Mouse (Mus musculus) stomach, embryonic 14.5 days (tissue): ENCODE data around the gene Pkib. TPM values are rescaled to one million over a fixed set of nuclear protein-coding genes. Genes with fewer than 3 reads are reported as not detected.

Experiments used
- ATAC-seq: fragments of 200-750 bp; cut with Nextera tagmentation; 2 replicates; pipeline ENCODE4 v1.8.0; 2017; ENCODE audit warnings: low read depth, moderate TSS enrichment; ENCODE audit not compliant: insufficient number of reproducible peaks, insufficient read depth, low FRiP score
- H3K27ac ChIP-seq: fragments of 300-500 bp; sonication (generic); 2 replicates; pipeline ENCODE4 v1.5.1; 2014; ENCODE audit warnings: mild to moderate bottlenecking, low read length, moderate library complexity, mixed read lengths
- H3K27me3 ChIP-seq: fragments of 300-500 bp; sonication (generic); 2 replicates; pipeline ENCODE4 v1.6.1; 2014; ENCODE audit warnings: low read length, control low read depth, mixed read lengths; ENCODE audit not compliant: control insufficient read depth, insufficient read depth
- H3K36me3 ChIP-seq: fragments of 300-500 bp; sonication (generic); 2 replicates; pipeline ENCODE4 v1.6.1; 2014; ENCODE audit warnings: mild to moderate bottlenecking, control low read depth, low read length, moderate library complexity, mixed read lengths; ENCODE audit not compliant: control insufficient read depth, insufficient read depth
- H3K4me1 ChIP-seq: fragments of 300-500 bp; sonication (generic); 2 replicates; pipeline ENCODE4 v1.6.1; 2014; ENCODE audit warnings: low read length, control low read depth, mixed read lengths; ENCODE audit not compliant: control insufficient read depth, insufficient read depth
- H3K4me2 ChIP-seq: fragments of 300-500 bp; sonication (generic); replicated peaks from 2 replicates; pipeline ENCODE4 v1.6.1; 2014; ENCODE audit warnings: low read depth, low read length, control low read depth
- H3K4me3 ChIP-seq: fragments of 300-500 bp; sonication (generic); 2 replicates; pipeline ENCODE4 v1.5.1; 2014; ENCODE audit warnings: low read depth, low read length, control low read depth
- H3K9ac ChIP-seq: fragments of 300-500 bp; sonication (generic); replicated peaks from 2 replicates; pipeline ENCODE4 v1.6.1; 2014; ENCODE audit warnings: low read depth, mild to moderate bottlenecking, control low read depth, low read length, moderate library complexity, mixed read lengths
- H3K9me3 ChIP-seq: fragments of 300-500 bp; sonication (generic); 2 replicates; pipeline ENCODE4 v1.6.1; 2016; ENCODE audit warnings: low read depth, low read length, control low read depth; ENCODE audit not compliant: control insufficient read depth
- WGBS: fragments of 180-500 bp; shearing (Covaris S2); extraction: QIAGEN DNeasy Blood & Tissue Kit; methylation state at CpG from one replicate; pipeline ENCODE4 v1.1.7; 2014; 5-methylcytosine and 5-hydroxymethylcytosine counted together
- polyA plus RNA-seq: library from polyadenylated mRNA; unstranded; fragments of >200 nt; fragmentation: Nextera tagmentation; extraction: Ambion mirVana; gene quantifications from 2 replicates; pipeline ENCODE4 v1.2.1, GENCODE M21; 2014

Gene Pkib
- 0.59 and 1.7 TPM in 2 replicates for polyA plus RNA-seq

DNA sequence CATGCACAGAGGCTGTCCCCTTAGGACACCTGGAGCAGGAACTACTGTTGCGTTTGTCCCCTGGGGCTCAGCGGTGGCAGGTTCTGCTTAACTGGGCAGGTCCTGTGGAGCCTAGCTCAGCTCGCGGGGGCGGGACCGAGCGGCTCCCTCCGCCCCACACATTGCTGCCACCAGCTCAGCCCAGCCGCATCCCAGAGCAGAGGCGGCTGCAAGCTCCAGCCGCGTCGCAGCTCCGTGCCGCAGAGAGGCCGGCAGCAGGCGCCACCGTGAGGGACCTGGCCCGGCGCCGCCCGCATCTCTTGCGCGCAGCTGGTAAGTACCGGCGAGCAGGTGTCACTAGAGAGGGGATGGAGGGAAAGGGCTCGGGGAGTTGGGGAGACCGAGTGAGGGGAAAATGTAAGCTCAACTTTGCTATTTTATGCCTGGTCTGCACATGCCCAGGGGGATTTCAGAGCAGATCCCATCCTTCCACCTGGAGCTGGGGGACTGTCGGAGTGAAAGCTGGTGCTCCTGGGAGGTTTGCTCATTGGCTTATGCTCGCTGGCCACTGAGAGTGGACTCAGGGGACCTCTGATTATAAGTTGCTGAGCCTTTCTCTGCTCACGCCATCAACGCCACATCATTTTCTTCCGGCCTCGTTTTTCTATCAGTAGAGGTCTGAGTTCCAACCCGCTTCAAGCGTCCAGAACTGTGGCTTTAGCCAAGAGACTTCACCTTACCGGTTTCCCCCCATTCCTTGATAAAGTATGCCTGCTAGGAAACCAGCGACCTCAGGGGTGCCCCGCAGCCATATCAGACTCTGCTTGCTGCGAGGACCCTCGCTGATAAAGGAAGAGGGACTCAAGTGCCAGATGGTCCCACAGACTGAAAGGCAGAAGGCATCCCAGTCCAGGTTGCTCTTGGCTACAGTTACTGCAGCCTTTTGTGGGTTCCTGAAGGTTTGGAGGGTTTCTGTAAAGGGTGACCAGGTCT is at the start of gene Pkib:
Gene Pkib (plus strand): TSS at position 86 of the 972 bp plus-strand sequence.
- Histone ChIP-seq H3K36me3 (no peaks in the 10 kb centered on the region), H3K27me3 (peaks cover 5% of the 10 kb centered on the region), H3K9ac (no peak within 1 kb of the TSS), H3K4me2 (peak within 1 kb of the TSS; percentile 66), H3K4me3 (peak within 1 kb of the TSS; percentile 30), H3K4me1 (peaks cover 4% of the 10 kb centered on the region; the same call in 1 of the 2 replicates), H3K9me3 (no peaks in the 10 kb centered on the region), H3K27ac (no peak within 1 kb of the TSS)
- 2% methylated on average over 41 of the region's 41 CpGs for WGBS
- ATAC-seq, result peak; percentile 91

DNA sequence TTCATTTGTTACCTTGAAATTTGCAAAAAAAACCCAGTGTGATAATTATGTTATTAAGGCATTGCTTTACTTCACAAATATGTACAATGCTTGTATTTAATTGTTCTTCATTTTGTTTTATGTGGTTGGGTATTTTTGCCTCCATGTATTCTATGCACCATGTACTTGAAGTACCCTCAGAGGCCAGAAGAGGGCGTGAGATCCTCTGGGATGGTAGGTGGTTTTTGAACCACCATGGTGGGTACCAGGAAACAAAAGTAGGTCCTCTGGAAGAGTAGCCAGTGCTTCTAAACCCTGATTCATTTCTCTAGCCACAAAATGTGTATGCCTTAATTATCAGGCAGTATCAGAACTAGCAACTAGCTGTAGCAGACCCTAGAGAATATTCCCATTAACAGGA is 47.9 kb upstream of the Pkib start:
- Histone ChIP-seq H3K4me1 (no peaks in the 10 kb centered on the region), H3K9ac (no peak overlapping the region), H3K9me3 (no peaks in the 10 kb centered on the region), H3K27me3 (no peaks in the 10 kb centered on the region), H3K4me3 (no peak overlapping the region), H3K27ac (no peak overlapping the region), H3K36me3 (no peaks in the 10 kb centered on the region), H3K4me2 (no peak overlapping the region)
- 27% methylated on average over 1 of the region's 1 CpGs for WGBS
- no peak for ATAC-seq

DNA sequence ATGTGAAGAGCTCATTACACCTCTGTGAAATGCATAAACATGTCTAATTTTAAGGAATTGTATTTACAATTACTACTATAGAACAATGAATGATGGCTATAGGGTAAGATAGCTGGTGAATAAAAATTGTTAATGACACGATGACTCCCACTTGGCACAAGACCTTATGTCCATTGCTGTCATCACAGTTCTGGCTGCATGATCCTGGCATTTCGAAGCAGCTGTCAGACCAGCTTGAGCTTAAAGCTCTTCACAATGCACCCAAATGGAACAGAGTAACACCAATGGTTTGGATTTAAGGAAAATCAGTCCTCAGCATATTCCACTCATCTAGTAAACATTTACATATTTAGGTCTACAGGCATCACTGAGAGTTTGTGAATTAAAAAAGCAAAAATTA is 37.5 kb upstream of the Pkib start:
- Histone ChIP-seq H3K4me3 (no peak overlapping the region), H3K9ac (no peak overlapping the region), H3K36me3 (no peaks in the 10 kb centered on the region), H3K4me1 (no peaks in the 10 kb centered on the region), H3K27ac (no peak overlapping the region), H3K9me3 (no peaks in the 10 kb centered on the region), H3K4me2 (no peak overlapping the region), H3K27me3 (no peaks in the 10 kb centered on the region)
- WGBS, result 86% methylated on average over 2 of the region's 2 CpGs
- ATAC-seq, result no peak

DNA sequence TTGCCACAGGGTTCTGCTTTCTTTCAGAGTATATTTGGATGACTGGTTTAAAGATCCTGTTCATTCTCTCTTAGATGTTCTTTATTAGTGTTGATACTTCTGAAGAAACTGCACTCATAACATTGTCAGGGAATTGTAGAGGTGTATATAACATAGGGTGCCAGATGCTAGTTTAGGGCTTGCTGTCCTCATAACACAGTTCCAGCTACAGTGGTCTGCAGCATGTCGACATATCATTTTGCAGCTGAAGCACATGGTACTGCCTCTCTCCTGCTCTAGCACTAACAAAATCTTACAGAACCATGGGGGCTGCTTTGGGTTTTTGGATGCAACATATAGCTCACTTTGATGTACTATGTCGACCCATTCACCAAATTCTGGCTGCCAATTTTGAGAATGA is 34.6 kb upstream of the Pkib start:
- Histone ChIP-seq H3K4me3 (no peak overlapping the region), H3K27ac (no peak overlapping the region), H3K27me3 (no peaks in the 10 kb centered on the region), H3K9me3 (no peaks in the 10 kb centered on the region), H3K36me3 (no peaks in the 10 kb centered on the region), H3K4me1 (no peaks in the 10 kb centered on the region), H3K9ac (no peak overlapping the region), H3K4me2 (no peak overlapping the region)
- ATAC-seq, result no peak
- 72% methylated on average over 2 of the region's 2 CpGs for WGBS

DNA sequence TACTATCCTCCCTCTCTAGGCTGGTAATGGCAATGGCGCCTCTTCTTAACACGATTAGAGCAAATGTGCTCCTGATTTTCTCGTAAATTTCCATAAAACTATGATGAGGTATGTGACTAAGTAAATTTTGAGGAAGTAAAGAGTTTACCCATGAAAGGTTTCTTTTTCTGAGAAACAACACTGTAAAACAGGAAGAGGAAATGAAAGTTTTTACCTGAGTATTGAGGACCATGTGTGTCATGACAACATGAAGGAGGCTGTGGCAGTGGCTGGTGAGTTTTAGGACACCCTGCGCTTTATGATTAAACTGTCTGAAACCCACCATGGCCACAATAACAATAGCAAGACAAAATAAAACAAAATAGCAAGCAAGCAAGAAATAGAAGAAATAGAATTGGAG is 28.8 kb upstream of the Pkib start:
- Histone ChIP-seq H3K4me2 (no peak overlapping the region), H3K4me3 (no peak overlapping the region), H3K27ac (no peak overlapping the region), H3K9me3 (no peaks in the 10 kb centered on the region), H3K27me3 (no peaks in the 10 kb centered on the region), H3K4me1 (no peaks in the 10 kb centered on the region), H3K9ac (no peak overlapping the region), H3K36me3 (no peaks in the 10 kb centered on the region)
- no peak for ATAC-seq
- WGBS, result 95% methylated on average over 4 of the region's 4 CpGs

DNA sequence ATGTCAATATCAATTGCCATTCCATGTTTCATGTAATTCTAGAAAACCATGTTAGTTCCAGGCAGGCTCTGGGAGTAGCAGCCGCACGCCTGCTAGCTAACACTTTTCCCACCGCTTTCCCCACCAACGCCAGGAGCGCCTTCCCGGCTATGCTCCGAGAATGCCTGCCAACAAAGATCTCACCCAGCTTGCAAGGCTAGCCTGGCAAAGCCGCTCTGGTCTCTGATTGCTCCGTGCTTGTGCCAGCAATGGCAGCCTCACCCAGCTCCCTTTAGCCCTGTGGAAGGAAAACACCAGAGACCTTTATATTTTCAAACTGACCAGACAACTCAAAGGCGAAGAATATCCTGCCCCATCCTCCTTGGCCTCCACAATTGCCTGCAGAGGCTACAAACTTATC is 8.5 kb upstream of the Pkib start:
- no peak for ATAC-seq
- Histone ChIP-seq H3K9me3 (no peaks in the 10 kb centered on the region), H3K27me3 (no peaks in the 10 kb centered on the region), H3K4me2 (no peak overlapping the region), H3K9ac (no peak overlapping the region), H3K27ac (no peak overlapping the region), H3K4me3 (no peak overlapping the region), H3K4me1 (no peaks in the 10 kb centered on the region), H3K36me3 (no peaks in the 10 kb centered on the region)
- WGBS, result 81% methylated on average over 10 of the region's 10 CpGs

DNA sequence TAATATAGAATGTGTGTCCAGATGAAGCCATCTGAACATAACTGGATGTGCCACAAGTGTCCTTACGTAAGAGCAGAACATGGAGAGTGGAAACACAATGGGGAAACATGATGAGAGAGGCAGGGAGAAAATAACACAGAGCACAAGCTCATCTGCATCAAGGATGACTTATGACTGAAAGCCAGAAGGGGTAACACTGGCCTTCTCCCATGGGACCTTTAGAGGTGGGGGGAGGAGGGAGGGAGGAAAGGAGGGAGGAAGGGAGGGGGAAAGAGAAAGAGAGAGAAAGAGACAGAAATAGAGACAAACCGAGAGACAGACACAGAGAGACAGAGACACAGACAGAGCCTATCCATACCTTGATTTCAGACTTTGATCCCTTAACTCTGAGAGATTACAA is 4.0 kb upstream of the Pkib start:
- WGBS, result 82% methylated on average over 2 of the region's 2 CpGs
- no peak for ATAC-seq
- H3K9me3 ChIP-seq, result no peaks in the 10 kb centered on the region
- no peak overlapping the region for H3K4me3 ChIP-seq
- H3K36me3 ChIP-seq, result no peaks in the 10 kb centered on the region
- H3K4me2 ChIP-seq, result no peak overlapping the region
- no peak overlapping the region for H3K27ac ChIP-seq
- H3K27me3 ChIP-seq, result peaks cover 3% of the 10 kb centered on the region
- no peak overlapping the region for H3K9ac ChIP-seq
- peaks cover 4% of the 10 kb centered on the region; the same call in 1 of the 2 replicates for H3K4me1 ChIP-seq

DNA sequence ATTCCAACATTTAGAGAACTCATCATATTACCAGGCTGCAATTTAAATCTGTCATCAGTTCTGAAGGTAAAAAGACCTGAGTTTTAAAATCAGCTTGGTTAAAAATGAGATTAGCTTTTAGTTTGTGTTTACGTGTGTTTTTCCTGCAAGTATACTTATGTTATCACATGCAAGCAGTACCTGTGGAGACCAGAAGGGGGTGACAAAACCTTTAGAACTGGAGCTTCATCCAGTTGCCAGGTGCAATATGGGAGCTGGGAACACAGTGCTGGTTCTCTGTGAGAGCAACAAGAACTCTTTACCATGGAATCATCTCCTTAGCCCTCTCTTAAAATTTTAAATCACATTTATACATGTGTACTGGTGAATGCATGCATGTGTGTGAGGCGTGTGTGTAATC is 1.2 kb upstream of the Pkib start:
- H3K4me1 ChIP-seq, result peaks cover 4% of the 10 kb centered on the region; the same call in 1 of the 2 replicates
- H3K36me3 ChIP-seq, result no peaks in the 10 kb centered on the region
- H3K9ac ChIP-seq, result no peak overlapping the region
- H3K4me2 ChIP-seq, result no peak overlapping the region
- H3K27me3 ChIP-seq, result peaks cover 5% of the 10 kb centered on the region
- no peak for ATAC-seq
- no peak overlapping the region for H3K27ac ChIP-seq
- H3K4me3 ChIP-seq, result no peak overlapping the region
- H3K9me3 ChIP-seq, result no peaks in the 10 kb centered on the region
- 96% methylated on average over 2 of the region's 2 CpGs for WGBS
